Mouse (Mus musculus) stomach, embryonic 16.5 days (tissue): ENCODE measurements around the gene Hyal3. TPM values are rescaled to one million over a fixed set of nuclear protein-coding genes. Genes with fewer than 3 reads are reported as not detected.

Experiments
- ATAC-seq: fragments of 200-750 bp; cut with Nextera tagmentation; 2 replicates; pipeline ENCODE4 v1.8.0; 2017; ENCODE audit warnings: moderate number of reproducible peaks, moderate TSS enrichment; ENCODE audit not compliant: insufficient read depth, low FRiP score
- H3K27ac ChIP-seq: fragments of 300-500 bp; sonication (generic); 2 replicates; pipeline ENCODE4 v1.5.1; 2014; ENCODE audit warnings: low read length
- H3K27me3 ChIP-seq: fragments of 300-500 bp; sonication (generic); 2 replicates; pipeline ENCODE4 v1.6.1; 2014; ENCODE audit warnings: low read length, control low read depth, mixed read lengths; ENCODE audit not compliant: control insufficient read depth, insufficient read depth
- H3K36me3 ChIP-seq: fragments of 300-500 bp; sonication (generic); 2 replicates; pipeline ENCODE4 v1.6.1; 2014; ENCODE audit warnings: low read length; ENCODE audit not compliant: control insufficient read depth, insufficient read depth
- H3K4me1 ChIP-seq: fragments of 300-500 bp; sonication (generic); 2 replicates; pipeline ENCODE4 v1.6.1; 2014; ENCODE audit warnings: low read length, control low read depth, mixed read lengths; ENCODE audit not compliant: control insufficient read depth, insufficient read depth
- H3K4me2 ChIP-seq: fragments of 300-500 bp; sonication (generic); 2 replicates; pipeline ENCODE4 v1.6.1; 2014; ENCODE audit warnings: low read depth, low read length, mixed read lengths
- H3K4me3 ChIP-seq: fragments of 300-500 bp; sonication (generic); replicated peaks from 2 replicates; pipeline ENCODE4 v1.5.1; 2014; ENCODE audit warnings: mild to moderate bottlenecking, low read length
- H3K9ac ChIP-seq: fragments of 300-500 bp; sonication (generic); 2 replicates; pipeline ENCODE4 v1.6.1; 2014; ENCODE audit warnings: low read length
- H3K9me3 ChIP-seq: fragments of 300-500 bp; sonication (generic); replicated peaks from 2 replicates; pipeline ENCODE4 v1.6.1; 2016; ENCODE audit warnings: low read length, control low read depth; ENCODE audit not compliant: control insufficient read depth
- WGBS: fragments of 180-500 bp; shearing (Covaris S2); extraction: QIAGEN DNeasy Blood & Tissue Kit; methylation state at CpG from one replicate; pipeline ENCODE4 v1.1.7; 2014; 5-methylcytosine and 5-hydroxymethylcytosine counted together
- polyA plus RNA-seq: library from polyadenylated mRNA; unstranded; fragments of >200 nt; fragmentation: Nextera tagmentation; extraction: Ambion mirVana; gene quantifications from 2 replicates; pipeline ENCODE4 v1.2.1, GENCODE M21; 2015

The Hyal3 gene
- polyA plus RNA-seq, 1 experiment from 2014 or later: 1.4 TPM

GRCm38 (mm10) chr9:107603251-107603650 lies 22.6 kb downstream of the Hyal3 start:
- Histone ChIP-seq H3K27me3 (no peaks in the 10 kb centered on the region), H3K4me2 (no peak overlapping the region), H3K27ac (no peak overlapping the region), H3K4me3 (no peak overlapping the region), H3K9ac (no peak overlapping the region), H3K9me3 (no peaks in the 10 kb centered on the region), H3K4me1 (peaks cover 29% of the 10 kb centered on the region; the same call in 1 of the 2 replicates), H3K36me3 (no peaks in the 10 kb centered on the region)
- WGBS: 71% methylated on average over 6 of the region's 6 CpGs
- no peak for ATAC-seq

GRCm38 (mm10) chr9:107605041-107605661 lies 24.5 kb downstream of the Hyal3 start:
- peak; percentile 66 for ATAC-seq
- Histone ChIP-seq H3K4me3 (peak overlapping the region; percentile 40), H3K4me2 (peak overlapping the region; percentile 51), H3K9ac (peak overlapping the region; percentile 69), H3K4me1 (peaks cover 39% of the 10 kb centered on the region), H3K27ac (peak overlapping the region; percentile 81), H3K36me3 (no peaks in the 10 kb centered on the region), H3K9me3 (no peaks in the 10 kb centered on the region), H3K27me3 (no peaks in the 10 kb centered on the region)
- 34% methylated on average over 23 of the region's 23 CpGs for WGBS

- peak overlapping the region; percentile 24 for H3K4me3 ChIP-seq
- peak overlapping the region; percentile 62 for H3K9ac ChIP-seq
- no peaks in the 10 kb centered on the region for H3K9me3 ChIP-seq
- peak overlapping the region; percentile 39 for H3K4me2 ChIP-seq
- WGBS: 24% methylated on average over 9 of the region's 9 CpGs
- H3K4me1 ChIP-seq: peaks cover 42% of the 10 kb centered on the region
- no peaks in the 10 kb centered on the region for H3K36me3 ChIP-seq
- H3K27me3 ChIP-seq: no peaks in the 10 kb centered on the region
- no peak; the same call in 1 of the 2 replicates for ATAC-seq
- H3K27ac ChIP-seq: peak overlapping the region; percentile 81
These were observed 26.0 kb downstream of the Hyal3 start for GRCm38 (mm10) chr9:107606591-107606990.

- peak overlapping the region; percentile 67; the same call in 1 of the 2 replicates for H3K27ac ChIP-seq
- H3K4me1 ChIP-seq: peaks cover 46% of the 10 kb centered on the region
- peak overlapping the region; percentile 39 for H3K4me2 ChIP-seq
- no peaks in the 10 kb centered on the region for H3K27me3 ChIP-seq
- H3K4me3 ChIP-seq: peak overlapping the region; percentile 24
- H3K9me3 ChIP-seq: no peaks in the 10 kb centered on the region
- WGBS: 68% methylated on average over 2 of the region's 2 CpGs
- H3K9ac ChIP-seq: peak overlapping the region; percentile 62
- no peaks in the 10 kb centered on the region for H3K36me3 ChIP-seq
- ATAC-seq: no peak
These were observed 26.4 kb downstream of the Hyal3 start for GRCm38 (mm10) chr9:107607036-107607435.

- no peak for ATAC-seq
- Histone ChIP-seq H3K4me2 (peak overlapping the region; percentile 39; the same call in 1 of the 2 replicates), H3K4me3 (no peak overlapping the region), H3K27me3 (no peaks in the 10 kb centered on the region), H3K4me1 (peaks cover 48% of the 10 kb centered on the region), H3K27ac (peak overlapping the region; percentile 67; the same call in 1 of the 2 replicates), H3K9me3 (no peaks in the 10 kb centered on the region), H3K9ac (0 out of 2 replicates have a peak overlapping the region, but pooled peaks have one; percentile 32), H3K36me3 (no peaks in the 10 kb centered on the region)
- 44% methylated on average over 9 of the region's 9 CpGs for WGBS
These were observed 27.1 kb downstream of the Hyal3 start for GRCm38 (mm10) chr9:107607653-107608245.

GRCm38 (mm10) chr9:107608741-107609432 lies 28.3 kb downstream of the Hyal3 start, which contains the start of gene Sema3b:
Sema3b (minus strand) TSS chr9:107609229.
- Histone ChIP-seq H3K27ac (peak within 1 kb of the TSS; percentile 67; the same call in 1 of the 2 replicates), H3K9me3 (no peaks in the 10 kb centered on the region), H3K4me1 (peaks cover 51% of the 10 kb centered on the region), H3K27me3 (no peaks in the 10 kb centered on the region), H3K4me3 (no peak within 1 kb of the TSS), H3K9ac (peak within 1 kb of the TSS; percentile 38; the same call in 1 of the 2 replicates), H3K4me2 (0 out of 2 replicates have a peak within 1 kb of the TSS, but pooled peaks have one; percentile 2), H3K36me3 (no peaks in the 10 kb centered on the region)
- WGBS: 34% methylated on average over 12 of the region's 12 CpGs
- no peak; the same call in 1 of the 2 replicates for ATAC-seq

- no peak overlapping the region; the same call in 1 of the 2 replicates for H3K27ac ChIP-seq
- peaks cover 50% of the 10 kb centered on the region for H3K4me1 ChIP-seq
- WGBS: 68% methylated on average over 4 of the region's 4 CpGs
- H3K4me2 ChIP-seq: 0 out of 2 replicates have a peak overlapping the region, but pooled peaks have one; percentile 2
- H3K36me3 ChIP-seq: peaks cover under 1% of the 10 kb centered on the region; the same call in 1 of the 2 replicates
- peak overlapping the region; percentile 38; the same call in 1 of the 2 replicates for H3K9ac ChIP-seq
- no peak overlapping the region for H3K4me3 ChIP-seq
- no peaks in the 10 kb centered on the region for H3K27me3 ChIP-seq
- no peak for ATAC-seq
- no peaks in the 10 kb centered on the region for H3K9me3 ChIP-seq
These were observed 28.8 kb downstream of the Hyal3 start for GRCm38 (mm10) chr9:107609433-107609830.

- no peaks in the 10 kb centered on the region for H3K9me3 ChIP-seq
- peaks cover 41% of the 10 kb centered on the region for H3K4me1 ChIP-seq
- H3K4me2 ChIP-seq: peak overlapping the region; percentile 91
- no peak for ATAC-seq
- H3K27ac ChIP-seq: peak overlapping the region; percentile 94
- H3K9ac ChIP-seq: peak overlapping the region; percentile 85
- H3K27me3 ChIP-seq: no peaks in the 10 kb centered on the region
- peaks cover 19% of the 10 kb centered on the region for H3K36me3 ChIP-seq
- no peak overlapping the region; the same call in 1 of the 2 replicates for H3K4me3 ChIP-seq
- 68% methylated on average over 6 of the region's 6 CpGs for WGBS
These were observed 31.0 kb downstream of the Hyal3 start for GRCm38 (mm10) chr9:107611456-107612190.
